37 mouse cellular contexts compared by ENCODE assay signal in the genomic region with DNA sequence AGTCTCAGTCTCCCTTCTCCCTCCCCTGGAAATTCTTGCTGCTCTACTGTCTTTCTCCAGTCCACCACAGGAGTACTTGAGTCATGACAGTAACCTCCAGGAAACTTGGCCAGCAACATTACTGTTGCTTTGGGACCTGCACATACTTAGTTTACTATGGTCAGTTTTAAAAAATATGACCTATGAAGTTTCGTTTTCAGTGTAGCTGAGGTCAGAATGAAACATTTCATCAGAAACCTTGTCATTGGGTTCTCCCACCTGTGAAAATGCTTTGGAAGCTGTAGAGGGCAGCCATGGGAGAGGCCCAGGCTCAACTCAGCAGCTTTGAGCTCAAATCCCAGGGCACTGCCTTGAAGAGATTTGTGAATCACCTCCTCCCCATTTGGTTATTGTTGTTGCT. TPM values are rescaled to one million over a fixed set of nuclear protein-coding genes. Genes with fewer than 3 reads are reported as not detected.
"Had no signal": no experiment of that assay in that cellular context is flagged by ENCODE, and none has a peak within 500 bp of the region (broad histone marks: within the 10 kb centered on the region; RNA-seq: fewer than 3 reads in every experiment).

No protein-coding gene starts in this region.

- H3K27ac ChIP-seq: limb, embryonic 10.5 days; limb, embryonic 12.5 days; limb, embryonic 13.5 days; limb, embryonic 15.5 days; liver, embryonic 12.5 days; liver, embryonic 13.5 days; liver, embryonic 14.5 days; liver, embryonic 15.5 days; lung, embryonic 15.5 days; macrophage; midbrain, embryonic 10.5 days; midbrain, embryonic 12.5 days; midbrain, embryonic 13.5 days; midbrain, embryonic 15.5 days; neural tube, embryonic 12.5 days had no signal

- H3K27me3 ChIP-seq: limb, embryonic 12.5 days; limb, embryonic 13.5 days; limb, embryonic 15.5 days; liver, embryonic 12.5 days; liver, embryonic 13.5 days; liver, embryonic 15.5 days; lung, embryonic 15.5 days; megakaryocyte, embryonic 14.5 days; midbrain, embryonic 12.5 days; midbrain, embryonic 13.5 days; midbrain, embryonic 15.5 days; neural tube, embryonic 12.5 days had no signal

- H3K4me2 ChIP-seq: limb, embryonic 12.5 days; limb, embryonic 13.5 days; limb, embryonic 15.5 days; liver, embryonic 11.5 days; liver, embryonic 12.5 days; liver, embryonic 13.5 days; liver, embryonic 15.5 days; lung, embryonic 14.5 days; lung, embryonic 15.5 days; midbrain, embryonic 11.5 days; midbrain, embryonic 12.5 days; midbrain, embryonic 13.5 days; midbrain, embryonic 15.5 days; neural tube, embryonic 12.5 days had no signal

- H3K4me3 ChIP-seq: limb, embryonic 10.5 days; limb, embryonic 12.5 days; limb, embryonic 13.5 days; limb, embryonic 15.5 days; liver, embryonic 12.5 days; liver, embryonic 13.5 days; liver, embryonic 15.5 days; lung, embryonic 15.5 days; megakaryocyte, embryonic 14.5 days; midbrain, embryonic 10.5 days; midbrain, embryonic 12.5 days; midbrain, embryonic 13.5 days; midbrain, embryonic 15.5 days; myocyte; neural tube, embryonic 12.5 days had no signal

- H3K9ac ChIP-seq: limb, embryonic 12.5 days; limb, embryonic 13.5 days; limb, embryonic 15.5 days; liver, embryonic 12.5 days; liver, embryonic 13.5 days; liver, embryonic 14.5 days; liver, embryonic 15.5 days; liver, postnatal 0 days; lung, embryonic 14.5 days; lung, embryonic 15.5 days; midbrain, embryonic 12.5 days; midbrain, embryonic 13.5 days; midbrain, embryonic 15.5 days; neural tube, embryonic 12.5 days had no signal

- ATAC-seq: liver, embryonic 12.5 days; liver, postnatal 0 days; lung, postnatal 0 days; midbrain, embryonic 13.5 days; midbrain, embryonic 15.5 days; midbrain, embryonic 16.5 days had no signal

- H3K9me3 ChIP-seq: limb, embryonic 10.5 days; limb, embryonic 12.5 days; limb, embryonic 13.5 days; limb, embryonic 15.5 days; liver, embryonic 12.5 days; liver, embryonic 13.5 days; liver, embryonic 15.5 days; lung, embryonic 15.5 days; megakaryocyte, embryonic 14.5 days; midbrain, embryonic 10.5 days; midbrain, embryonic 12.5 days; midbrain, embryonic 13.5 days; midbrain, embryonic 15.5 days; neural tube, embryonic 12.5 days had no signal

- H3K36me3 ChIP-seq: limb, embryonic 10.5 days; limb, embryonic 12.5 days; limb, embryonic 13.5 days; limb, embryonic 15.5 days; liver, embryonic 12.5 days; liver, embryonic 13.5 days; liver, embryonic 15.5 days; lung, embryonic 15.5 days; midbrain, embryonic 10.5 days; midbrain, embryonic 12.5 days; midbrain, embryonic 13.5 days; midbrain, embryonic 15.5 days; neural tube, embryonic 12.5 days had no signal

- DNase-seq: left cerebral cortex, postnatal 4 days; liver; liver, embryonic 13.5 days; liver, postnatal 0 days; lung, adult 18-20 months; lung, adult 2 months; lung, embryonic 14.5 days; lung, postnatal 10 days; lung, postnatal 14 days; lung, postnatal 36 days; lung, postnatal 4 days; midbrain, embryonic 14.5 days had no signal

- H3K4me1 ChIP-seq: limb, embryonic 12.5 days; limb, embryonic 15.5 days; liver, embryonic 12.5 days; liver, embryonic 13.5 days; liver, embryonic 15.5 days; lung, embryonic 15.5 days; megakaryocyte, embryonic 14.5 days; midbrain, embryonic 10.5 days; midbrain, embryonic 12.5 days; neural tube, embryonic 12.5 days had no signal

RNA-seq across cellular contexts. Expression of a gene that starts 15.0 kb away (rescaled TPM):
- total RNA-seq: liver, adult 2 months; megakaryocyte progenitor cell, adult 5-6 weeks; megakaryocyte, adult 5-6 weeks; monocyte, adult 5-6 weeks had no signal
- polyA plus RNA-seq: liver, adult 2 months; liver, embryonic 16.5 days; liver, postnatal 0 days; macrophage; myocyte had no signal
